Mouse (Mus musculus) erythroblast, embryonic 14.5 days (primary cell): ENCODE measurements around the gene Phf5a.

Experiments
- GATA1 ChIP-seq: IDR thresholded peaks from 2 replicates; pipeline ENCODE4 v1.6.1; 2012; ENCODE audit warnings: low read length, inconsistent platforms, mixed read lengths
- TAL1 ChIP-seq: IDR thresholded peaks from 3 replicates; pipeline ENCODE4 v1.6.1; 2012; ENCODE audit warnings: low read length, inconsistent platforms, mixed read lengths

DNA sequence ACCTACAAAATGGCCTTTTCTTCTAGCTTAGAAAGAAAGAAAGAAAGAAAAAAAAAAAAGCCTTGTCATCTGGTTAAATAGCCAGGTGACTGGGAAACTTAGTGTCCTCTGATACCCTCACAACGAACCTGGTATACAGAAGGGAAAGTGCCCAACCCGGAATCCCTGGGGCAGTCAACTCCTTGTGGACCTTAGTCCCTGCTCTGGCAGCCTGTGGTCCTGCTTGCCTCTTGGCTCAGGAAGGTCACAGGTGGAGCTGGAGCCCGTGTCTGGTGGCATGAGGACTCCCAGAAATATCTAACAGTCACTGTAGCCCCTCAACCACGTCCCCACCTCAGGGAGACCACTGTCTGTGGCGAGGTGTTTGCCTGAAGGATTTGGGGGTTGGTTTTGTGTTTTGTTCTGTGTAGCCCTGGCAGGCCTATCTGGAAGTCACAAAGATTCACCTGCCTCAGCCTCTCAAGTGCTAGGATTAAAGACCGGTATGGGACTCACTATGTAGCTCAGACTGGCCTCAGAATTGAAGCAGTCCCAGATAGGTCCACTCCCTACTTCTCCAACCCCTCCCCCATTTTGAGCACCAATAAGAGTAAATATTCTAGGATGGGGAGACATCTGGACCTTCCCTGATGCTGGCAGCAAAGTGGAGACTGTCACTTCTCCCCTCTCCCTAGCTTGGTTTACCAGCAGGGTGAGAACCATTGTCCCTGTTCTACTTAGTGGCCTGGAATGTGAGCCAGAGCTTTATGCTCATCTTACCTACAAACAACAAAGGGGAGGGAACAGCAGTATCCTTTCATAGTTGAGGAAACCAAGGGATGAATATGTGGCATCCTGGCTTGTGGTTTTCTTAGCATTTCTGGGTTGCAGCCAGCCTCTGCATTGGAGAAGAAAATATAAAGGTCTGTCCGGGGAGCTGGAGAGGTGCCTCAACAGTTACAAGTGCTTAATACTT lies 34.5 kb downstream of the Phf5a start:
- TF ChIP-seq TAL1 (no peak), GATA1 (no peak)
